Mouse (Mus musculus) hematopoietic stem cell, adult 5-6 weeks (primary cell): ENCODE results near the gene Cd164. TPM values are rescaled to one million over a fixed set of nuclear protein-coding genes. Genes with fewer than 3 reads are reported as not detected.

Experiments
- ATAC-seq, 2 experiments: fragments of 125-278 bp in 1 of 2; replicated peaks in 1 of 2; 2 replicates each; pipeline ENCODE4 v1.8.0; 2016 to 2017; ENCODE audit warnings: inconsistent platforms in 2 of 2, mild to moderate bottlenecking in 2 of 2, moderate number of reproducible peaks in 2 of 2, low read depth in 1 of 2, moderate TSS enrichment in 1 of 2; ENCODE audit not compliant: low FRiP score in 2 of 2, poor library complexity in 2 of 2, severe bottlenecking in 2 of 2, insufficient read depth in 1 of 2, low TSS enrichment in 1 of 2
- total RNA-seq: library from RNA; stranded (forward); fragments of 172-1452, 232-1000 nt; gene quantifications from 2 replicates; pipeline ENCODE4 v1.2.3, GENCODE M21; 2017

Cd164 gene
- 144 and 160 TPM in 2 replicates for total RNA-seq

DNA sequence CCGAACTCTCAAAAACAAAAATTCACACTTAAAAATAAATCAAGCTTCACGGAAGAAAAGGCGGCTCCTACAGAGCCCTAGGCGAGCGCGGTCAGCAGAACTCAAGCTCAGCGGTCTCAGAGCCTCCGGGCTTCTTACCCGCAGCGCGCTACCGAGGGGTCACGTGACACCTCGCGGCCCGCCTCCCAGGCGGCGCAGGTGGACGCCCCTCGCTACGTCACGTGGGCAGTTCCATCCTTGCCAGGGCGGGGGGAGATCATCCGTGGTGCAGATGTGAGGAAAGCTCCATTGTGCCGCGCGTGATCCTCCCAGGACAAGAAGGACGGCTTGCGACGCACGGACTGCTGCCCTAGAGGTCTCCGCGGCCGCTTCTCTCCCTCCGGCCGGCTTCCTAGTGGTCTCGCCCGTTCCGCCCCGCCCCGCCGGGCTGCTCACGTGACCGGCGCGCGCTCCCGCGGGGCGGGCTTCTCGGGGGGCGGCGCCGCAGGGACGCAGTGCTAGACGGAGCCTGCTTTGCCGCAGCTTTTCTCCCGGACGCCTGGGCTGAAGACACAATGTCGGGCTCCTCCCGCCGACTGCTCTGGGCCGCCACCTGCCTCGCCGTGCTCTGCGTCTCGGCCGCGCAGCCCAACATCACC is at the start of gene Cd164:
TSS of gene Cd164 (plus strand) at position 434 of the 638 bp plus-strand sequence.
- ATAC-seq: peak; percentile 68 to 70

GRCm38 (mm10) chr10:41470693-41471092 is 48.5 kb upstream of the Cd164 start:
- ATAC-seq: no peak

- no peak for ATAC-seq
Observed at GRCm38 (mm10) chr10:41472534-41472933, 46.7 kb upstream of the Cd164 start.

- ATAC-seq: no peak
Observed at GRCm38 (mm10) chr10:41472962-41473481, 46.2 kb upstream of the Cd164 start.

DNA sequence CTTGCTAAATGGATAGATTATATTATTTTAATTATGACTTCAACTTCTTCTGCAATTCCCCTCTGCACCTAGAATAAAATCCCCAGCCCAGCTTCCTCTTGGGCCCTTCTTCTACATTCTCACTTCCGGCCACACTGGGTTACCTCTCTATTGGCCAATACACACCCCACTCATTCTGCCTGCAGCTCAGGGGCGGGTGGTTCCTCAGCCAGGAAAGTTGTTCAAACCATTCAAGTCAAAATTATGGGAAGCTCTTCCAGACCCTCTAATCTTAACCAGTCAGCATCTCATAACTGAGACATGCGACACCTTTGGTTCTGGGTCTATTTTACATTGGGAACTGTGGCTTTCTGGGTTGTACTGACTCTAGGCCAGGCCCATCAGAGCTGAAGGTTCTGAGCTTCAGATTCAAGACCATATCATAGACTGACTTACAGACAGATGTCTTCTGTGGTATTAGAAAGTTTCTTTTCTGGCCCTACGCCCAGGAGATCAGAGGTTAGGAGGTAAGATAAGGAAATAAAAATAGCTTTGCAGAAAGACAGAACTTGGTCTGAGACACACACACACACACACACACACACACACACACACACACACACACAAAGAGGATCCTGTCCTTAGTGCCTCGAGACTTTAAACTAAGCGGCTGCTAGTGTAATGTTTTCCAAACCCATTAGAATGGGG is 45.3 kb upstream of the Cd164 start:
- peak; percentile 70 to 77 for ATAC-seq

- ATAC-seq: no peak
Observed at GRCm38 (mm10) chr10:41474981-41475391, 44.2 kb upstream of the Cd164 start.

GRCm38 (mm10) chr10:41476171-41477017 is 42.8 kb upstream of the Cd164 start, which contains the start of gene Mical1:
Mical1 (plus strand) TSS chr10:41476314.
- ATAC-seq: peak; percentile 30 to 36; a peak in 3 of 4 replicates

DNA sequence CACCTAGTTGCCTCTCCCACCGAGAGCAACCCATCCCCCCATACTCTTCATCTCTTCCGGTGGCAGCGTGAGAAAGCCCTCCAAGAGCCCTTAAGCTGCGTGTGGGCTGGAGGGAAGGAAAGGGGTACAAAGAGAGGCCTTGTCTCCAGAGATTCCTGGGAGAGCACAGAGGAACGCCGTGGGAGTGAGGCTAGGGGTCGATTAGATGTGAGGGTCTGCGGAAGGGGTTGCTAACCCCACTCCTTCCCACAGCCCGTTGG is 42.3 kb upstream of the Cd164 start:
- no peak for ATAC-seq

- peak; percentile 47 to 51 for ATAC-seq
Observed at GRCm38 (mm10) chr10:41477278-41478181, 41.7 kb upstream of the Cd164 start.

DNA sequence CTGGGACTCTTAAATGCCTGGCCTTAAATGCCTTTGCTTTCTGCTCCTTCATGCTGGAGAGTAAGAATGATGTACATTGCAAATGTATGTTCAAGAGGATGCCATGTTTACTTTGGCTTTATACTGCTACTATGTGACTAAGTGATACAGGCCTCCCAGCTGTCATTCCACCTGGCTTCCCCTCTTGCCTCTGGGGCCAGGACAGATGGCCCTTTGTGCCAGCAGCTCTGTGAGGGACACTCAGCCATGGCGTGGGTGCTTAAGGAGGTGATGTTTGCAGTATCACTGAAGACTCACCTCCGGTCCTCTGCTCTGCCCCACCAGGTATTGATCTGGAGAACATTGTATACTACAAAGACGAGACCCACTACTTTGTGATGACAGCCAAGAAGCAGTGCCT is 39.3 kb upstream of the Cd164 start:
- ATAC-seq: no peak

GRCm38 (mm10) chr10:41480938-41481880 is 38.0 kb upstream of the Cd164 start:
- no peak for ATAC-seq

DNA sequence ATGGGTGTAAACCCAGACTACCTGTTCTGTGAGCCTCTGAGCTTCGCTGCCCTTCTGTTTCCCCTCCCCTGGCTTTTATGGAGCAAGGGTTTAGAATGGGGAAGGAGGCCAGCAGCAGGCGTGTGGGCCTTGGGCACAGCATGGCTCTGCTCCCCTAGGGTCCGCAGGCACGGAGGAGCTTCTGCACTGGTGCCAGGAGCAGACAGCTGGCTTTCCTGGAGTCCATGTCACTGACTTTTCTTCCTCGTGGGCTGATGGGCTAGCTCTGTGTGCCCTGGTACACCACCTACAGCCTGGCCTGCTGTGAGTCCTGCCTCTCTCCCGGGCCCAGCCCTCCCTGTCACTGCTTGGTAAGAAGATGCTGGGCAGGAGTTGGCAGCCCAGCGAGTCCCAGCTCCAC is 36.8 kb upstream of the Cd164 start:
- ATAC-seq: no peak

GRCm38 (mm10) chr10:41485778-41486177 is 33.4 kb upstream of the Cd164 start:
- no peak for ATAC-seq

GRCm38 (mm10) chr10:41486506-41487170 is 32.6 kb upstream of the Cd164 start:
- ATAC-seq: no peak

- ATAC-seq: peak in 1 of 2 experiments; percentile 18; a peak in 1 of 4 replicates
Observed at GRCm38 (mm10) chr10:41488877-41489276, 30.3 kb upstream of the Cd164 start.

DNA sequence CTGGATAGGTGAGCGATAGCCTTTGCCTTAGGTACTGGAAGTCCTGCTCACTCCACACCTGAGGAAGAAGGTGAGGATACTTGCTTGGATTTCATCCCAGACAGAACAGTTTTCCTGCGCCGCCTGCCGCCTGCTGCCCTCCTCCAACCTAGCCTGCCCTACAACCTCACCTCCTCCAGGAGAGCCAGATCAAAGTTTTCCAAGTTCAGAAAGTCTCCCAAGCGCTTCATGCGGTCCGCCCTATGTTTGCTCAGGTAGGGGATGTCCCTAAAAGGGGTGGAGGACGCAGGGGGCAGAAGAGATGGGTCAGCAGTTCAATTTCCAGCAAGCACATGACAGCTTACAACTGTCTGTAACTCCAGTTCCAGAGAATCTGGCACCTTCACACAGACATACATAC is 29.9 kb upstream of the Cd164 start:
- no peak for ATAC-seq
